Mouse (Mus musculus): ENCODE measurements around the gene Hspb8. TPM values are rescaled to one million over a fixed set of nuclear protein-coding genes. Genes with fewer than 3 reads are reported as not detected.
"Not testable (repeated sequence)": the region's sequence is repeated elsewhere in the genome, so short reads cannot be mapped to it uniquely, and the experiment has no call there.

Gene Hspb8
- polyA plus RNA-seq, 1 experiment from 2014 or later, result 33.7 TPM

DNA sequence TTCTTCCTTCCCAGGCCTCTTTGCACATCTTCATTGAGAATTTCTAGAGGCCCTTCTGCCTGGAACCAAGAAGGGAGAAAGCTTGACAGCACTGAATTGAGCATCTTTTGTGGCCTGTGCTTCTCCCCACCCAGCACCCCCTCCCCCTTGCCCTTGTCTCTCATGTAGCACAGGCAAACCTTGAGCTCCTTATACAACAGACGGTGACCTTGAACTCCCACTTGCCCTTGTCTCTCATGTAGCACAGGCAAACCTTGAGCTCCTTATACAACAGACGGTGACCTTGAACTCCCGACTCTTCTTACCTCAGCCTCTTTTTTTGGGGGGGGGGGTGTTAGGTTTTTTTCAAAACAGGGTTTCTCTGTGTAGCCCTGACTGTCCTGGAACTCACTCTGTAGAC is 3.0 kb upstream of the Hspb8 start:
- H3K4me2 ChIP-seq; ATAC-seq (replicated peaks; ENCODE audit: insufficient number of reproducible peaks, insufficient read depth, low FRiP score, low read depth); H3K9me3 ChIP-seq (replicated peaks); H3K27me3 ChIP-seq; H3K27ac ChIP-seq; H3K4me3 ChIP-seq; H3K9ac ChIP-seq; H3K36me3 ChIP-seq: not testable (repeated sequence)
- H3K4me1 ChIP-seq (replicated peaks), result peaks cover 30% of the 10 kb centered on the region
- WGBS, result 83% methylated on average over 3 of the region's 3 CpGs

DNA sequence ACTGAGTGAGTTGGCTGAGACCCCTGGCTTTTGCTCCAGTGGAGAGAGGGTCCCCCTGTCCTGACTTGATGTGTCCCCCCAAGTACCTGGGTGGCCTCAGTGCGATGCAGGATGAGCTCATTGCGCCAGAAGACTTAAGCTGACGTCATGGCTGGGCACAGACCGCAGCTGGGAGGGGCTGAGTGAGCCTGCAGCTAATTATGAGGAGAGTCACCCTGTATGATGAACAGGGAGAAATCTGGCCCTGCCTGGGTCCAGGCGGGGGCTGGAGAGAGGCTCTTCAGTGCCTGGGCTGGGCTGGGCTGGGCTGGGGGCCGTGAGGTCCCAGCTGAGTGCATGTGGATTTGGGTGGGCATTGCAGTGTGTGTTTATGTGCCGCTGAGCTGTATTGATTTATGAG is 2.6 kb upstream of the Hspb8 start:
- H3K27ac ChIP-seq, result no peak overlapping the region
- WGBS, result 62% methylated on average over 7 of the region's 7 CpGs
- no peaks in the 10 kb centered on the region for H3K27me3 ChIP-seq
- H3K36me3 ChIP-seq, result no peaks in the 10 kb centered on the region
- no peaks in the 10 kb centered on the region for H3K9me3 ChIP-seq (replicated peaks)
- no peak overlapping the region for H3K4me3 ChIP-seq
- no peak overlapping the region for H3K4me2 ChIP-seq
- H3K9ac ChIP-seq, result no peak overlapping the region
- H3K4me1 ChIP-seq (replicated peaks), result peaks cover 34% of the 10 kb centered on the region
- no peak for ATAC-seq (replicated peaks; ENCODE audit: insufficient number of reproducible peaks, insufficient read depth, low FRiP score, low read depth)

DNA sequence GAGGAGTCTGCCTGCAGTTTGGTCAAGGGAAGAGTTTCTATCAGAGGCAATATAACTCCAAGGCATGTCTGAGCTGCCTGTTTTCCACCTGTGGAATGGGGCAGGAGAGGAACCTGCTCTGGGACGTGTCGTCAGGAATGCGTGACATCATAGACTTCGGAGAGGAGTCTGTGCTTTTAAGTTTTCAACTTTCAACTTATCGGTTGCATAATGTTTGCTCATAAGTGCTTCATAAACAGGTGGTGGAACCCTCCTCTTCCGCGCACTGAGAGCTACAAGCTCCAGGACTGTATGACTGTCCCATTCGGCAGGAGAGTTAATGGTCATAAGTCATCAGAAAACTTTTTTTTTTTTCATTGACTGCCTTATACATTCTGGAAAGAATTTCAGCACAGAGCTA is 1.1 kb upstream of the Hspb8 start:
- Histone ChIP-seq H3K4me2 (no peak overlapping the region), H3K4me3 (no peak overlapping the region), H3K36me3 (no peaks in the 10 kb centered on the region), H3K27ac (no peak overlapping the region), H3K27me3 (no peaks in the 10 kb centered on the region), H3K9me3 (replicated peaks) (no peaks in the 10 kb centered on the region), H3K4me1 (replicated peaks) (peaks cover 47% of the 10 kb centered on the region), H3K9ac (no peak overlapping the region)
- WGBS, result 75% methylated on average over 8 of the region's 8 CpGs
- no peak for ATAC-seq (replicated peaks; ENCODE audit: insufficient number of reproducible peaks, insufficient read depth, low FRiP score, low read depth)

DNA sequence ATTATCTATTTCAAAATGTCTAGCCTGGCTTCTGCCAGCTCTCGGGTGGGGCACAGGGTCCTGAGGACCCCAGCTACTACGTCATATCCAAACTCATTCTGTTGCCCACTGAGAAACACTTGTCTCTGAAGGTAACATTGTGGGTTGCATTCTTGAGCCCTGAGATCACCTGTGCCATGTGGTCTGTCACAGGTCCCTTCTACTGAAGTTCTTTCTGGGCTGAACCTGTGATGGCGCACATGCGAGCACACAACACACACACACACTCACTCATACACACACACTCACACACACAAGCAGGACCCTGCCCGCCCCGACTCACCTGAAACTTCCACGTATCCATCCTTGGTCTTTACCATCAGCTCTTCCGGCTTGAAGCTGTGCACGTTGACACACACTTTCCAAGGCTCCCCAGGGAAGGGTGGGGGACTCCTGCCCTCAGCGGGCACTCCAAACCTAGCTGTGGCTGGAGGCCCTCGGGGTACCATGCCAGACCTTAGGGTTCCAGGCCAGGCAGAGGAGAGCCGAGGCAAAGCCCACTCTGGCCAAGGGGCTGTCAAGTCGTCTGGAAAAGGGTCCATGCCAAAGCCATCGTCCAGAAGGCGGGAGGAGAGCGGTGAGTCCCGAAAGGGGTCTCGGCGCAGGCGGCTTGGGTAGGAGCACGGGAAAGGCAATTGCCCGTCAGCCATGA is 728 bp downstream of the Hspb8 start:
- peak overlapping the region; percentile 75 for H3K9ac ChIP-seq
- H3K4me1 ChIP-seq (replicated peaks), result peaks cover 50% of the 10 kb centered on the region
- H3K4me3 ChIP-seq, result peak overlapping the region; percentile 61
- ATAC-seq (replicated peaks; ENCODE audit: insufficient number of reproducible peaks, insufficient read depth, low FRiP score, low read depth), result no peak
- H3K27me3 ChIP-seq, result no peaks in the 10 kb centered on the region
- peak overlapping the region; percentile 81 for H3K4me2 ChIP-seq
- H3K9me3 ChIP-seq (replicated peaks), result no peaks in the 10 kb centered on the region
- WGBS, result 31% methylated on average over 22 of the region's 22 CpGs
- H3K27ac ChIP-seq, result peak overlapping the region; percentile 97
- peaks cover 7% of the 10 kb centered on the region; the same call in 1 of the 2 replicates for H3K36me3 ChIP-seq

DNA sequence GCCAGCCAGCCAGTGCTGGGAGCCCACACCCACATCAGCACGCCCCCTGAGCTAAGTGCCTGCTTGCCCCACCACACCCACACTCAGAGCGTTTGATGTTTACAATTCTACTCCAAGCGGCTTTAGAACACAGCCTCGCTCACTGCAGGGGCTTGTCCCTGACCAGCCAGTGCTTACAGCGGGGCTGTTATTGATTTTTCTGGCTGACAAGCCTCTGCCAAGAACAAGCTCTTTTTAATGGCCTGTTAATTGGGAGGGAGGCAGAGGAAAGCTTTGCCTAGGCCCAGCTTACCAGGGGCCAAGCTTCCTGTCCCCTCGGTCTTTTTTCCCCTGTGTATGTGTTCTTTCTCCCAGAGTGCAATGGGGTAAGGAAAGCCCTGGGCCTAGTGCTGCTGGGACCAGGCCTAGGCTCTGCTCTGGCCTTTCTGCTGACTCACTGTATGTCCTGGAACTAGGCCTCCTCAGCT is 1.9 kb downstream of the Hspb8 start:
- 17% methylated on average over 6 of the region's 6 CpGs for WGBS
- Histone ChIP-seq H3K9me3 (replicated peaks) (no peaks in the 10 kb centered on the region), H3K4me2 (peak overlapping the region; percentile 61), H3K4me1 (replicated peaks) (peaks cover 59% of the 10 kb centered on the region), H3K27me3 (no peaks in the 10 kb centered on the region), H3K4me3 (peak overlapping the region; percentile 43), H3K36me3 (peaks cover 7% of the 10 kb centered on the region; the same call in 1 of the 2 replicates), H3K27ac (peak overlapping the region; percentile 86), H3K9ac (peak overlapping the region; percentile 53)
- ATAC-seq (replicated peaks; ENCODE audit: insufficient number of reproducible peaks, insufficient read depth, low FRiP score, low read depth), result peak; percentile 33; the same call in 1 of the 2 replicates

DNA sequence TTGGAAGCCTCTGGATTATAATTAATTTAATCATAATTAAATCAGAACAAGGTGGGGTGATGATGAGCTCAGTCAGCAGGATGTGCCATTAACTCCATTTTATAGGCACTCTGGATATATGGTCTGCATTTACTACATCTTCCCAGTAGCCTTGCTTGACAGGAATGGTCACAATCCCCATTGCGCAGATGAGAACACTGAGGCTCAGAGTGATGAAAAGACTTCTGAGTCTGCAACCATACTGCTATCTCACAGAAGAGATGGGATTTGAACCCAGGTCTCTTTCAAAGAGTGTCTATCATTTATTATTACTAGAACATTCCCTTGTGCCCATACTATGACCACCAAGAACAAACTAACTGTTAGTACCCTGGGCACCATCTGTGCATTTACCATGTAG is 2.5 kb downstream of the Hspb8 start:
- H3K4me1 ChIP-seq (replicated peaks), result peaks cover 62% of the 10 kb centered on the region
- H3K4me2 ChIP-seq, result peak overlapping the region; percentile 61
- no peaks in the 10 kb centered on the region for H3K9me3 ChIP-seq (replicated peaks)
- H3K27me3 ChIP-seq, result no peaks in the 10 kb centered on the region
- no peak for ATAC-seq (replicated peaks; ENCODE audit: insufficient number of reproducible peaks, insufficient read depth, low FRiP score, low read depth)
- 83% methylated on average over 1 of the region's 1 CpGs for WGBS
- H3K4me3 ChIP-seq, result peak overlapping the region; percentile 43
- peak overlapping the region; percentile 86 for H3K27ac ChIP-seq
- H3K36me3 ChIP-seq, result peaks cover 7% of the 10 kb centered on the region; the same call in 1 of the 2 replicates
- H3K9ac ChIP-seq, result peak overlapping the region; percentile 53

DNA sequence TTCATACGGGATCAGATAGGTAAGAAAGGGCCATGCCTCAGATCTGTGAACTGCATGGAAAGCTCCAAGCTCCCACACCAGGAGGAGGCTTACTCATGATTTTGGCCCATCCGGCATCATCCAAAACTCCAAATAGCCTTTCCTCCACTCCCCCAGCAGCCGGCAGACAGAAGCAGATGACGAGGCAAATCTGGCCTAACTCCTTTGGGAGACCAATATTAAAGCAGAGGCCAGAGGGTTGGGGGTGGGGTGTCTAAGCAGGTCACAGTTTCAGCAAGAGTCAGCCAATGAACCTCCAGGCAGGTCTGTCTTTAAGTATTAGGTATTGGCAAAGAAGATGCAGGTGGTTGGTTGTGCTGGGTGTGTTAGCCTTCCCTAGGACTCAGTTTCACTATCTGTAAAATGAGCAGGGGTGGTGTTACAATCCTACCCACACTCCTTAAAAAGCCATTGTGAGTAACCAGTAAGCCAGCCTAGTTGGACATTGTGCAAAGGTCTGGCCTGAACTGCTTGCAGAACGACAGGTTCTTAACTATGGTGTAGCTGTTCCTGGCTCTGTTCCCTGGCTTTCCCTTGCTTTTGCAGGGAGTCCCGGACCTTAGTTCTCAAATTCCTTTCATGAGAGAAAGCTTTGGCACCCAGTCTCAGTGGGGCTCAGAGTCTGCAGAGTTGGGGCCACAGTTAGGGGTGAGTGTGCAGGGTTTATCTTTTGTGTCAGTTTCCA is 3.2 kb downstream of the Hspb8 start:
- Histone ChIP-seq H3K36me3 (peaks cover 7% of the 10 kb centered on the region; the same call in 1 of the 2 replicates), H3K27ac (peak overlapping the region; percentile 63), H3K4me1 (replicated peaks) (peaks cover 61% of the 10 kb centered on the region), H3K9me3 (replicated peaks) (no peaks in the 10 kb centered on the region), H3K4me3 (peak overlapping the region; percentile 43), H3K4me2 (peak overlapping the region; percentile 61), H3K9ac (peak overlapping the region; percentile 53), H3K27me3 (no peaks in the 10 kb centered on the region)
- no peak for ATAC-seq (replicated peaks; ENCODE audit: insufficient number of reproducible peaks, insufficient read depth, low FRiP score, low read depth)
- 31% methylated on average over 6 of the region's 6 CpGs for WGBS

DNA sequence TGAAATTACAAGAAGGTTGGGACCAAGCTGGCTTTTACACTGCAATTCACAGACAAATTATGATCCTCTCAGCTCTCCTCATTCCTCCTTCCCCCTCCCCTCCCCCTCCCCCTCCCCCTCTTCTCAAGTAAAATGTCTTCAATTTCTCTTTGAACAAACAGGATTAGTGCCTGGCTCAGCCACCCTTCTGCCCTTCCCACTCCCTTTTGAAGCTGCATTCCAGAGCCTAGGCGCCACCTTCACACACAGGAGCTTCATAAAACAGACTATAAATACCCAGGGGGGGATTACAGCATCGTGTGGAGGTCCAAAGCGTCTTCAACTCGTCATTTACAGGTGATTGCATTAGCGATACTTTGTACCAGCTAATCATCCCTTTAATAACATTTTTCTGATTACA is 6.5 kb downstream of the Hspb8 start:
- peak overlapping the region; percentile 54 for H3K27ac ChIP-seq
- H3K36me3 ChIP-seq, result peaks cover 19% of the 10 kb centered on the region; the same call in 1 of the 2 replicates
- H3K4me3 ChIP-seq, result no peak overlapping the region
- H3K9ac ChIP-seq, result no peak overlapping the region
- peaks cover 63% of the 10 kb centered on the region for H3K4me1 ChIP-seq (replicated peaks)
- 16% methylated on average over 5 of the region's 5 CpGs for WGBS
- no peak for ATAC-seq (replicated peaks; ENCODE audit: insufficient number of reproducible peaks, insufficient read depth, low FRiP score, low read depth)
- no peaks in the 10 kb centered on the region for H3K27me3 ChIP-seq
- H3K4me2 ChIP-seq, result peak overlapping the region; percentile 13; the same call in 1 of the 2 replicates
- no peaks in the 10 kb centered on the region for H3K9me3 ChIP-seq (replicated peaks)

DNA sequence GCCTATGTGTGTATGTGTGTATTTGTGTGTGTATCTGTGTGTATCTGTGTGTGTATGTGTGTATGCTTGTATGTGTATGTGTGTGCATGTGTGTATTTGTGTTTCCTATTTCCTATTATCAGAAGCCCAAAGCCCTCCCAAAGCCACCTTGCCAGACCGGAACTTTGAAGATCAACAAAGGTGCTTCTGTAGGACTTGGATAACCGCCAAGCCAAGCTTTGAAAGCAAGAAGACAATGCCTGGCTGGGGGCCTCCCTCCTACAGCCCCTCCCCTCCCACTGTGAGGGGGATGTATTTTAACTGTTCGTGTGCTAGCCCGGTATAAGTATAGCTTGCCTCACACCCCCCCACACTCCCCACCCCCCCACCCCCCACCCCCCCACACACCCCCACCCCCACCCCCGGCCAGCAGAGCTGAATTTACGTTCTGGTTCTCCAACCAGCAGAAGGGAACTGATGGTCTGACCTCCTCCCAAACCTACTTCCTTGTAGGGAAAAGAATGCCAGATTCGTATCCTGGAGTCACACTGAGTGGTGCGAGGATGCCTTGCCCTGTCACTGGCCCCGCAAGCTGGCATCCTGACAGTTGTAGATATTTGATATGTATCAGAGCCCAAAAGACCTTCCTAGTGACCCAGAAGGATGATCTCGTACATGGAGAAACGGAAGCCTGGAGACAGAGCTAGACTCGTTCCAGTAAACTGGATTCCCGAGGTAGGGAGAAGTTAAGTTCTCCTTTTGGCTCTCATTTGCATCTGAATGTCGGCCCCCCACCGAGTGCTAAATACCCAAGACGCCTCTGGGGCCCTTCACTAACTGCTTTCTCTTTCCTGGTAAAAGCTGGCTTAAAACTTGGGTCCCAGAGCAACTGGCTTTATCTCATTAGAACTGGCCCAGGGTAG is 12.7 kb downstream of the Hspb8 start:
- peak overlapping the region; percentile 23; the same call in 1 of the 2 replicates for H3K4me2 ChIP-seq
- ATAC-seq (replicated peaks; ENCODE audit: insufficient number of reproducible peaks, insufficient read depth, low FRiP score, low read depth), result no peak
- 8% methylated on average over 16 of the region's 16 CpGs for WGBS
- H3K27ac ChIP-seq, result peak overlapping the region; percentile 56
- no peak overlapping the region for H3K4me3 ChIP-seq
- H3K9me3 ChIP-seq (replicated peaks), result no peaks in the 10 kb centered on the region
- H3K36me3 ChIP-seq, result peaks cover 18% of the 10 kb centered on the region; the same call in 1 of the 2 replicates
- no peak overlapping the region for H3K9ac ChIP-seq
- H3K4me1 ChIP-seq (replicated peaks), result peaks cover 48% of the 10 kb centered on the region
- H3K27me3 ChIP-seq, result no peaks in the 10 kb centered on the region

DNA sequence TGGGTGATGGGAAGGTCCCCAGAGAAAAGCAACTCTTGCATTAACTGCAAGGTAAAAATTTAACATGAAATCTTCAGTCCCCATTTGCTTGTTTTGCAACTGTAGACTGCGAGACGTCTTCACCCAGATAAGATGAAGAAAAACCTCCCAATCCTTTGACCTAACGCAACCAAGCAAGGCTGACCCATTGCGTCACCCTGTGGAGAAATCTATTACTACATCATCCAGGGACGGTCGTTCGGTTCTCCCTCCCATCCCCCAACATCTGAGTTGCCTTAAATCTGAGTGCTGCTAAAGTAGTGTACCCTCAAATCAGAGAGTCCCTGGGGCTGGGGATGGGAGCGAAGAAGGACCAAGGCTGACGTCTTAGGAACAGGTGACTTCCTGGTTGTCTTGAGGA is 13.7 kb downstream of the Hspb8 start:
- Histone ChIP-seq H3K27ac (peak overlapping the region; percentile 51; the same call in 1 of the 2 replicates), H3K36me3 (peaks cover 13% of the 10 kb centered on the region; the same call in 1 of the 2 replicates), H3K9ac (no peak overlapping the region), H3K4me2 (no peak overlapping the region), H3K4me3 (no peak overlapping the region), H3K4me1 (replicated peaks) (peaks cover 42% of the 10 kb centered on the region), H3K9me3 (replicated peaks) (no peaks in the 10 kb centered on the region), H3K27me3 (no peaks in the 10 kb centered on the region)
- ATAC-seq (replicated peaks; ENCODE audit: insufficient number of reproducible peaks, insufficient read depth, low FRiP score, low read depth), result no peak
- 59% methylated on average over 9 of the region's 9 CpGs for WGBS

DNA sequence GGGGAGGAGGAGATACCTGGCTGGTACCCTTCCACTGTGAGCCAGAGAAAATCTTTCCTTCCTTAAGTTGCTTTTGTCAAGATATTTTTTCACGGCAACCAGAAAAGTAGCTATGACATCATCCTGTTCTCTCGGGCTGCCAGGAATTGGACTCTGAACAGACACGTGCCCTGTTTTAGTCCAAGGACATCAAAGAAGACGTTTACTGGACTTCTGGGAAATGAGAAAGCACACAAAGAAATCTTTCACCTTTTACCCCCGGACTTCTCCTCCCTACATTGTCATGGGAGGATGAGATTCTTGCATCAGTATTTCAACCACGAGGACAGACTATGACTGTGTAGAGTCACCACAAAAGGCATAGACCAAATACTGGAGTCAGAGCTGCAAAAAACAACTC is 14.7 kb downstream of the Hspb8 start:
- WGBS, result 20% methylated on average over 6 of the region's 6 CpGs
- Histone ChIP-seq H3K27ac (peak overlapping the region; percentile 59), H3K4me2 (no peak overlapping the region), H3K4me1 (replicated peaks) (peaks cover 35% of the 10 kb centered on the region), H3K27me3 (no peaks in the 10 kb centered on the region), H3K36me3 (peaks cover 13% of the 10 kb centered on the region; the same call in 1 of the 2 replicates), H3K9ac (no peak overlapping the region), H3K9me3 (replicated peaks) (no peaks in the 10 kb centered on the region), H3K4me3 (no peak overlapping the region)
- ATAC-seq (replicated peaks; ENCODE audit: insufficient number of reproducible peaks, insufficient read depth, low FRiP score, low read depth), result 0 out of 2 replicates have a peak, but pooled peaks have one; percentile 15

Measured in heart, embryonic 15.5 days (tissue).